Mouse (Mus musculus): ENCODE results near the gene Hoxa6. TPM values are rescaled to one million over a fixed set of nuclear protein-coding genes. Genes with fewer than 3 reads are reported as not detected.

Hoxa6 gene
- polyA plus RNA-seq, 1 experiment from 2014 or later = 1.7 TPM

DNA sequence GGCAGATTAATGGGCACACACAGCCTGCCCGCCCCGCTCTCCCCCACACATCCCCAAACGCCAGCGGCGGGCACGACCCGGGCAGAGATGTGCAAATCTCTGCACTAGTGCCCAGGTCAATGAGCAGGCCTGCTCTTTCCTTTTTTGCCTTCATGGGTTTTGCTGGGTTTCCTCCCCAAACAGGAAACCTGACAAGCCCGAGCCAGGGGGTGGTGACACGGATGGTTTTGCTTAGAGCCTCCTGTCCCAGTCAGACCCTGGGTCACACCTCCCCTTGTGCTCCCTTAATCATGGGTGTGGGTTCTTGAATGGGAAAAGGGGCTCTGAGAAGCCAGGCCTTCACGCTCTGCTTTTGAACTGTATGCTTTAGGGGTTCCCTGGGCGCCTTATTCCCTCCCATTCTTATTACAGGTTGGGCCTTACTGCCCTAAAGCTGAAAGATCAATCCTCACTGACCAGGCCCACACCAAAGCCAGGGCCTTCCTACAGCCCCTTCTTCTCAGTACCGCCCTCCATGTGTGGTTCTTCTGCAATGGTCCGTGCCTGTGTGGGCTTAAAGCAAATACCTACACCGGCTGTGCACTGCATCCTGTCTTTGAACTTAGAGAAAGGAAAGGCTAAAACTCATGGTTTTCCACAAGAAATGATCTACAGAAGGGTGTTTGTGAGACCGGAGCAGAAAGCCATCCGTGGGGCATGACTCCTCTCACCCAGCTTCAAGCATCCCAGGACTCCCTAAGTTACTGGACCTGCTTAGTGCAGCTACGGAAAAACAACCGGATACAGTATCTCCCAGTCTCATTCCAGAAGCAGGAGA is 554 bp upstream of the Hoxa6 start:
- Histone ChIP-seq H3K9me3 (no peaks in the 10 kb centered on the region), H3K4me3 (replicated peaks) (peak overlapping the region; percentile 38), H3K27me3 (replicated peaks) (peaks cover 84% of the 10 kb centered on the region), H3K4me1 (peaks cover 26% of the 10 kb centered on the region), H3K27ac (peak overlapping the region; percentile 44), H3K36me3 (no peaks in the 10 kb centered on the region), H3K9ac (peak overlapping the region; percentile 13; the same call in 1 of the 2 replicates), H3K4me2 (peak overlapping the region; percentile 75)
- WGBS = 20% methylated on average over 18 of the region's 18 CpGs
- no peak for ATAC-seq (ENCODE audit: insufficient read depth, low FRiP score, low read depth)

- H3K4me1 ChIP-seq = peaks cover 20% of the 10 kb centered on the region
- H3K9me3 ChIP-seq = no peaks in the 10 kb centered on the region
- H3K9ac ChIP-seq = no peak overlapping the region
- peaks cover 76% of the 10 kb centered on the region for H3K27me3 ChIP-seq (replicated peaks)
- peak overlapping the region; percentile 72; the same call in 1 of the 2 replicates for H3K27ac ChIP-seq
- no peaks in the 10 kb centered on the region for H3K36me3 ChIP-seq
- no peak for ATAC-seq (ENCODE audit: insufficient read depth, low FRiP score, low read depth)
- 0 out of 2 replicates have a peak overlapping the region, but pooled peaks have one; percentile 6 for H3K4me3 ChIP-seq (replicated peaks)
- H3K4me2 ChIP-seq = peak overlapping the region; percentile 75; the same call in 1 of the 2 replicates
Observed at GRCm38 (mm10) chr6:52207684-52207976, 892 bp downstream of the Hoxa6 start.

DNA sequence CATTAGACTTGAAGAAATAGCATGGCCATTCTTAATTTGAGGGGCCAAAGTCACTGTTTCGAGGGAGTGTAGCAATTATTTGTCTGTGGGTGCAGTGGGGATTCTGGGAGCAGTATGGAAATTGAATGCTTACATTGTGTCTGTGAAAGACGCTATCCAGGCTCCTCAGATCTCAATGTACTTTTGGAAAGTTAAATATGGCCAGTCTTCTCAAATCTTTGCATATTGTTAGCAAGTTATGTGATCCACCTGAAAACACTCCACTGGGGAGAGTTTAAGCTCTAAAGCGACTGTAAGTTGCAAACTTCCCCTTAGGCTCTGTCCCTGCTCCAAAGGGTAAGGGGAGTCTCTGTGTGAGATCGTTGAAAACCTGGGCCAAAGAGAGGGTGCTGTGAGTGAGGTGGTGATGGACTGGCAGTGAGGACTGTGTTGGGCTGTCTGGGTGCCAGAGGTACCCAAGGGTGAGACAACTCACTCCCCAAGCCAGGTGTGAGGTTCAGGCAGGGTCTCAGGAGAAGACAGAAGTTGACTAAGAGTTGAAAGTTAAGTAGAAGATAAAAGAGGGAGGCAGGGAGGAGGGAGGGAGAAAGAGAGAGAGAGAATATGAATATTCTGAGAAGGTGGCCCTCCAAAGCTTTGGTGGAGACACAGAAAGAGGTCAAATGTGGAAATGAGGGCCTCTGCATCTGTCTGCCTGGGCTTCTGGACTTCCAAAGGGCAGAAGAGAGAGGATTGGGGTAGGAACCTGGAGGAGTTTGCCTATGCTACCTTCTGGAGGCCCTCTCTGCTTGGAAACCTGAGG is 1.4 kb downstream of the Hoxa6 start:
- peaks cover 19% of the 10 kb centered on the region for H3K4me1 ChIP-seq
- H3K27ac ChIP-seq = peak overlapping the region; percentile 72; the same call in 1 of the 2 replicates
- H3K27me3 ChIP-seq (replicated peaks) = peaks cover 74% of the 10 kb centered on the region
- H3K4me2 ChIP-seq = peak overlapping the region; percentile 75; the same call in 1 of the 2 replicates
- WGBS = 21% methylated on average over 4 of the region's 4 CpGs
- no peak for ATAC-seq (ENCODE audit: insufficient read depth, low FRiP score, low read depth)
- H3K4me3 ChIP-seq (replicated peaks) = 0 out of 2 replicates have a peak overlapping the region, but pooled peaks have one; percentile 6
- no peak overlapping the region; the same call in 1 of the 2 replicates for H3K9ac ChIP-seq
- H3K9me3 ChIP-seq = no peaks in the 10 kb centered on the region
- H3K36me3 ChIP-seq = no peaks in the 10 kb centered on the region

- H3K9ac ChIP-seq = peak overlapping the region; percentile 21; the same call in 1 of the 2 replicates
- H3K9me3 ChIP-seq = no peaks in the 10 kb centered on the region
- peaks cover 64% of the 10 kb centered on the region for H3K27me3 ChIP-seq (replicated peaks)
- 15% methylated on average over 55 of the region's 55 CpGs for WGBS
- H3K27ac ChIP-seq = peak overlapping the region; percentile 72
- H3K36me3 ChIP-seq = no peaks in the 10 kb centered on the region
- peak overlapping the region; percentile 75 for H3K4me2 ChIP-seq
- H3K4me3 ChIP-seq (replicated peaks) = peak overlapping the region; percentile 62
- ATAC-seq (ENCODE audit: insufficient read depth, low FRiP score, low read depth) = no peak
- peaks cover 10% of the 10 kb centered on the region for H3K4me1 ChIP-seq
Observed at GRCm38 (mm10) chr6:52205638-52206621, 2.6 kb downstream of the Hoxa6 start.

GRCm38 (mm10) chr6:52205221-52205620 is 3.3 kb downstream of the Hoxa6 start:
- 18% methylated on average over 14 of the region's 14 CpGs for WGBS
- Histone ChIP-seq H3K27ac (peak overlapping the region; percentile 72), H3K36me3 (no peaks in the 10 kb centered on the region), H3K27me3 (replicated peaks) (peaks cover 67% of the 10 kb centered on the region), H3K4me1 (peaks cover 10% of the 10 kb centered on the region), H3K9me3 (no peaks in the 10 kb centered on the region), H3K4me3 (replicated peaks) (peak overlapping the region; percentile 62), H3K9ac (no peak overlapping the region), H3K4me2 (peak overlapping the region; percentile 75)
- ATAC-seq (ENCODE audit: insufficient read depth, low FRiP score, low read depth) = no peak

- Histone ChIP-seq H3K4me3 (replicated peaks) (peak within 1 kb of the TSS; percentile 62), H3K9ac (peak within 1 kb of the TSS; percentile 47), H3K36me3 (no peaks in the 10 kb centered on the region), H3K9me3 (no peaks in the 10 kb centered on the region), H3K4me1 (peaks cover 10% of the 10 kb centered on the region), H3K27me3 (replicated peaks) (peaks cover 59% of the 10 kb centered on the region), H3K4me2 (peak within 1 kb of the TSS; percentile 75), H3K27ac (peak within 1 kb of the TSS; percentile 81)
- ATAC-seq (ENCODE audit: insufficient read depth, low FRiP score, low read depth) = peak; percentile 82; the same call in 1 of the 2 replicates
- under 1% methylated on average over 65 of the region's 65 CpGs for WGBS
Observed at GRCm38 (mm10) chr6:52204050-52204752, 4.3 kb downstream of the Hoxa6 start, which contains the start of gene Hoxa5. TSS of gene Hoxa5 (minus strand) at chr6:52204587.

DNA sequence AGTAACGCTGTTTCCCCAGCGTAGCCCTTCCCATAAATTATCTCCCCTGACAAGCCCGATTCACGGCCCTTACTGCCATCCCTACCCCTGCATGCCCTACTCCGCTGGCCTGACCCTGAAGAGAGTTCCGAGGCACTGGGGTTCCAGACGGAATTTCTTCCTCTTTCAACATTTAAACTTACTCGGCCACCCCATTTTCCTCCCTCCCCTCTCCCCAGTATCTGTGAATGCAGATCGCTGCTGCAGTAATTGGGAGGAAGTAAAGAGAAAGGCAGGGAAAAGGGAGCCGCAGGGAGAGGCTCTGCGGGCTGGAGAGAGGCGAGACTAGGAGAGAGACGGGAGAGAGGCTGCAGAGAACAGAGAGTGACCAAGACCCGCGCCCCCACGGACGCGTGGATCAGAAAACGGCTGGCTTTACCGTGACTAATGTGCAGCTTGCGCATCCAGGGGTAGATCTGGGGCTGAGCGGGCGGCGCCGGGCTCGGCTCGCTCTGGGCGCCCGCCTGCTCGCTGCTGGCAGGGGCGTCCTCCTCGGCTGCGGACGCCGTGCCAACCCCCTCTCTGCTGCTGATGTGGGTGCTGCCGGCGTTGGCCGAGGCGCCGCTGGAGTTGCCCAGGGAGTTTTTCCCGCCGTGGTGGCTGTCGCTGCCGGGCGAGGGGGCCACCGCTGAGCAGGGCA is 5.0 kb downstream of the Hoxa6 start:
- ATAC-seq (ENCODE audit: insufficient read depth, low FRiP score, low read depth) = no peak
- peak overlapping the region; percentile 47 for H3K9ac ChIP-seq
- peak overlapping the region; percentile 81 for H3K27ac ChIP-seq
- H3K27me3 ChIP-seq (replicated peaks) = peaks cover 52% of the 10 kb centered on the region
- WGBS = under 1% methylated on average over 45 of the region's 46 CpGs
- H3K36me3 ChIP-seq = no peaks in the 10 kb centered on the region
- H3K9me3 ChIP-seq = no peaks in the 10 kb centered on the region
- H3K4me3 ChIP-seq (replicated peaks) = peak overlapping the region; percentile 62
- peaks cover 10% of the 10 kb centered on the region for H3K4me1 ChIP-seq
- H3K4me2 ChIP-seq = peak overlapping the region; percentile 75

DNA sequence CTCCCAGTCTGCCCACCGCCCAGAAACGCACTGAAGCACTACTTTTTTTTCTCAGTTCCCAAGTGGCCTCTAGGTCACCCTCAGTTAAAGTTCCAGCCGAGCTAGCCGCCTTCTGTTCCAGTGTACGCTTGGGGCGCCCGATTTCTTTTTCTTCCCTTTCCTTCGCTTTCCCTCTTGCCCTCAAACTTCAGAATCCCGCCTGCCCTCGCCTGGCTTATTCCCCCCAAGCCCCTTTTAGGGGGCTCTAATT is 5.5 kb downstream of the Hoxa6 start:
- peaks cover 47% of the 10 kb centered on the region for H3K27me3 ChIP-seq (replicated peaks)
- no peaks in the 10 kb centered on the region for H3K9me3 ChIP-seq
- no peak for ATAC-seq (ENCODE audit: insufficient read depth, low FRiP score, low read depth)
- peak overlapping the region; percentile 47 for H3K9ac ChIP-seq
- peak overlapping the region; percentile 62 for H3K4me3 ChIP-seq (replicated peaks)
- H3K4me2 ChIP-seq = peak overlapping the region; percentile 75
- H3K36me3 ChIP-seq = no peaks in the 10 kb centered on the region
- WGBS = 2% methylated on average over 10 of the region's 10 CpGs
- peaks cover 5% of the 10 kb centered on the region for H3K4me1 ChIP-seq
- H3K27ac ChIP-seq = peak overlapping the region; percentile 81

DNA sequence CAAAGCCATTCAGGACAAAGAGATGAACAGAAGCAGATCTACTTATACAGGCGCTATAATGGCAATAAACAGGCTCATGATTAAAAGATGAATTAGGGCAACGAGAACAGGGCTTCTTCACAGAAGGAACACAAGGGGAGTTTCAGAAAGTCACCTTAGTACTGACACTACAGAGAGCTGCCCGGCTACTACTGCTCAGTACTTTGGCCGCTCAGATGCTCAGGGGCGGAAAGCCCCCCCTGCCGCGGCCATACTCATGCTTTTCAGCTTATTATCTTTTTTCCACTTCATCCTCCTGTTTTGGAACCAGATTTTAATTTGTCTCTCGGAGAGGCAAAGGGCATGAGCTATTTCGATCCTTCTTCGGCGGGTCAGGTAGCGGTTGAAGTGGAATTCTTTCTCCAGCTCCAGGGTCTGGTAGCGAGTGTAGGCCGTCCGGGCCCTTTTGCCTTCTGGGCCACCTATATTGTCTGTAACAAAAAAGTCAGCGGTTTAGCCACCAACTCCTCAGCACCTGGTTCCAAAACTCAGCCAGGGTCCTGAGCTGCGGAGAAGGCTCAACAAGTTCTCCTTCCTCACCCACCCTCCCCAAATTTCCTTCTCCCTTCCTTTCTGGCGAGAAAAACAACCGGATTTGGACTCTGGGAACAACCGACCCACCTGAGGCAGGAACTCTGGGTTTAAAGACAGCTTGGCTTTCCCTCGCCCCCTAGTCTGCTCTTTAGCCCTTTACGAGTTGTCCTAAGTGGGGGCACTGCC is 6.0 kb downstream of the Hoxa6 start:
- Histone ChIP-seq H3K9ac (peak overlapping the region; percentile 47), H3K9me3 (no peaks in the 10 kb centered on the region), H3K4me1 (peaks cover 5% of the 10 kb centered on the region), H3K4me2 (peak overlapping the region; percentile 75), H3K27ac (peak overlapping the region; percentile 81), H3K4me3 (replicated peaks) (peak overlapping the region; percentile 62), H3K36me3 (no peaks in the 10 kb centered on the region), H3K27me3 (replicated peaks) (peaks cover 45% of the 10 kb centered on the region)
- ATAC-seq (ENCODE audit: insufficient read depth, low FRiP score, low read depth) = no peak
- 20% methylated on average over 22 of the region's 22 CpGs for WGBS

DNA sequence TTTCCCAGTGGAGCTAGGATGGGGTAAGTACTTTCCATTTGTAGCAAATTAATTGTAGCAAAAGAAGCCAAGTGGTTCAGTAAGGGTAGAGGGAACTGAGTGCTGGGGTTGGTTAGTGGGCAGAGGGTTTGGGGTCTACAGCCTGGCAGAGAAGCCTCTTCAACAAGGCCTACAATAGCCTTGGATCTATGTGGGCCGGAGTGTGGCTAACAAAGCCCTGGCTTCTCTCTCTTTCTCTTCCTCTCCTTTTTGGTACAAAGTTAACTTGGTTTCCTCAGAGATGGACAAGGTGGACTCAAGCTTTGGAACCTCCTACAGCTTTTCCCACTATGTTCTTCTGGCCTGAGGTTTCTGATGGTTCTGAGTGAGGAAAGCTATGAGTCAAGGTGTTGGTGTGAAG is 7.3 kb downstream of the Hoxa6 start:
- Histone ChIP-seq H3K4me3 (replicated peaks) (peak overlapping the region; percentile 13; the same call in 1 of the 2 replicates), H3K27ac (peak overlapping the region; percentile 77), H3K4me1 (peaks cover 7% of the 10 kb centered on the region), H3K4me2 (peak overlapping the region; percentile 75), H3K27me3 (replicated peaks) (peaks cover 34% of the 10 kb centered on the region), H3K9me3 (no peaks in the 10 kb centered on the region), H3K36me3 (no peaks in the 10 kb centered on the region), H3K9ac (no peak overlapping the region)
- ATAC-seq (ENCODE audit: insufficient read depth, low FRiP score, low read depth) = no peak
- WGBS = 60% methylated on average over 1 of the region's 1 CpGs

Data from stomach, embryonic 15.5 days (tissue).